Mouse (Mus musculus) CH12.LX (cell line): ENCODE measurements around the gene Iqschfp.

ENCODE experiments used
- BHLHE40 ChIP-seq: IDR thresholded peaks from 2 replicates; pipeline ENCODE4 v1.6.1; 2011; ENCODE audit warnings: mild to moderate bottlenecking, low read depth, low read length, improper control_type of control experiment
- CHD2 ChIP-seq: IDR thresholded peaks from 2 replicates; pipeline ENCODE4 v1.6.1; 2011; ENCODE audit warnings: low read length, improper control_type of control experiment
- CTCF ChIP-seq, 2 experiments: IDR thresholded peaks in 1 of 2; conservative IDR thresholded peaks in 1 of 2; 2 replicates each; pipeline ENCODE4 v1.5.1; 2011 to 2012; ENCODE audit warnings: low read depth in 2 of 2, low read length in 2 of 2, improper control_type of control experiment in 1 of 2, inconsistent platforms in 1 of 2, mild to moderate bottlenecking in 1 of 2, moderate library complexity in 1 of 2
- E2F4 ChIP-seq: IDR thresholded peaks from 2 replicates; pipeline ENCODE4 v1.6.1; 2011; ENCODE audit warnings: low read depth, low read length, improper control_type of control experiment; ENCODE audit not compliant: insufficient replicate concordance
- ELF1 ChIP-seq: IDR thresholded peaks from 2 replicates; pipeline ENCODE4 v1.6.1; 2014; ENCODE audit warnings: low read depth, mild to moderate bottlenecking, inconsistent platforms, low read length, improper control_type of control experiment
- HCFC1 ChIP-seq: IDR thresholded peaks from 2 replicates; pipeline ENCODE4 v1.6.1; 2012; ENCODE audit warnings: low read depth, mild to moderate bottlenecking, inconsistent platforms, low read length, improper control_type of control experiment
- IRF4 ChIP-seq: IDR thresholded peaks from 2 replicates; pipeline ENCODE4 v1.6.1; 2014; ENCODE audit warnings: low read depth, mild to moderate bottlenecking, inconsistent platforms, low read length, improper control_type of control experiment
- JUND ChIP-seq: conservative IDR thresholded peaks from 2 replicates; pipeline ENCODE4 v1.6.1; 2011; ENCODE audit warnings: low read depth, low read length, improper control_type of control experiment
- NELFE ChIP-seq: IDR thresholded peaks from 2 replicates; pipeline ENCODE4 v1.6.1; 2011; ENCODE audit warnings: low read depth, low read length, improper control_type of control experiment
- POLR2A ChIP-seq: IDR thresholded peaks from 2 replicates; pipeline ENCODE4 v1.6.1; 2011; ENCODE audit warnings: low read depth, mild to moderate bottlenecking, improper control_type of control experiment, low read length
- ZC3H11A ChIP-seq: IDR thresholded peaks from 2 replicates; pipeline ENCODE4 v1.6.1; 2012; ENCODE audit warnings: low read depth, mild to moderate bottlenecking, inconsistent platforms, low read length, improper control_type of control experiment
- ZNF384 ChIP-seq: IDR thresholded peaks from 2 replicates; pipeline ENCODE4 v1.6.1; 2012; ENCODE audit warnings: low read depth, low read length, improper control_type of control experiment, inconsistent platforms

GRCm38 (mm10) chr3:68581591-68581990, 689.6 kb downstream of the Iqschfp start:
- no peak for TF ChIP-seq ELF1
- no peak for TF ChIP-seq CTCF (conservative IDR thresholded peaks at IDR 0.05 in 1 of 2, IDR thresholded peaks at IDR 0.05 in 1 of 2; ENCODE audit: low read depth in 2 of 2, low read length in 2 of 2)
- no peak for TF ChIP-seq IRF4
- TF ChIP-seq NELFE, result no peak
- TF ChIP-seq ZC3H11A, result no peak
- no peak for TF ChIP-seq HCFC1
- no peak for TF ChIP-seq CHD2
- no peak for TF ChIP-seq ZNF384
- no peak for TF ChIP-seq BHLHE40
- TF ChIP-seq POLR2A, result no peak
- no peak for TF ChIP-seq JUND
- no peak for TF ChIP-seq E2F4
